Mouse (Mus musculus): ENCODE measurements around the gene Trim17. TPM values are rescaled to one million over a fixed set of nuclear protein-coding genes. Genes with fewer than 3 reads are reported as not detected.
A peak's percentile ranks its signal among the peaks of the same experiment; 100 is the strongest.

Trim17 gene
- total and polyA plus RNA-seq, 3 experiments, result 0.50 to 0.82 TPM; not detected in 1

DNA sequence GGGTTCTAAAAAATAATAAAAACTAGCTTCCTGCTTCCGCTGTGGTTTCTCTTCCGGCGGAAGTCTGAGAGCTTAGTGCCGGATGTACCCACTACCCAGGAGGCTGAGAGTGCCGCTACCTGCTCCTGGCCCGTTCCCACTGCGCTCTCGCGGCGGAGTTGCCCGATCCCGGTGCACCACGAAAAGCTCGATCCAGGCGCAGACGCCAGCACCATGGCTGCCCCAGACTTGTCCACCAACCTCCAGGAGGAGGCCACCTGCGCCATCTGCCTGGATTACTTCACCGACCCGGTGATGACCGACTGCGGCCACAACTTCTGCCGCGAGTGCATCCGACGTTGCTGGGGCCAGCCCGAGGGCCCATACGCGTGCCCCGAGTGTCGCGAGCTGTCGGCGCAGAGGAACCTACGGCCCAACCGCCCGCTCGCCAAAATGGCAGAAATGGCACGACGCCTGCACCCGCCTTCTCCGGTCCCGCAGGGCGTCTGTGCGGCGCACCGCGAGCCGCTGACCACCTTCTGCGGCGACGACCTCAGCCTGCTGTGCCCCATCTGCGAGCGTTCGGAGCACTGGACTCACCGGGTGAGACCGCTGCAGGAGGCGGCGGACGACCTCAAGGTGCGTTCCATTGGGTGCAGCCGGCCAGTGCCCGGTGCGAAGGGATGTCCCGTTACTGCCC is 23.7 kb downstream of the Trim17 start, which contains the start of gene Trim11 (continued):
- TF ChIP-seq POLR2AphosphoS5 (IDR thresholded peaks at IDR 0.05; ENCODE audit: borderline replicate concordance, low read depth, low read length), result no peak
- no peak for TF ChIP-seq RAD21 (IDR thresholded peaks at IDR 0.05; ENCODE audit: low read depth, low read length)
- TF ChIP-seq ZMIZ1 (IDR thresholded peaks at IDR 0.05; ENCODE audit: low read depth, low read length), result peak; percentile 83

DNA sequence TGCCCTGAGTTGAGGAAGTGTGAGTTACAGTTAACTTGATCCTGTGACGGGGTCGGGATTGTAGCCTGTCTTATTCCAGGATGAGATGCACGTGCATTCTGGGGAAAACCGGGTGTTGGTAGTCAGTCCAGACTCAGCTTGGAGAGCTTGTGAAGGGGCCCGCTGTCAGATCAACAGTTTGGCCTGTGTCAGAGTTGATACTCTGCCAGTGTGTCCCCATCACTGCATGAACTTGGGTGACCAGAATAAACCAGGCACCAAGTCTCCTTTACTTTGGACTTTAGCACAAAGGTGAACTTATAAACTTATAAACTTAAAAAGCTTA is 24.2 kb downstream of the Trim17 start:
- peaks cover 6 to 22% of the 10 kb centered on the region in 2 experiments; a peak in 3 of 4 replicates for H3K36me3 ChIP-seq (ENCODE audit: control insufficient read depth in 1 of 2, insufficient read depth in 2 of 2, low read length in 2 of 2)
- H3K79me2 ChIP-seq (ENCODE audit: control insufficient read depth, insufficient read depth, low read length, poor library complexity), result peaks cover 53% of the 10 kb centered on the region
- TF ChIP-seq ZC3H11A (IDR thresholded peaks at IDR 0.05; ENCODE audit: low read depth, low read length), result no peak
- no peak for TF ChIP-seq MEF2A (IDR thresholded peaks at IDR 0.05; ENCODE audit: extremely low read depth, insufficient replicate concordance, low read depth, low read length, poor library complexity, severe bottlenecking)
- no peak for TF ChIP-seq SMC3 (IDR thresholded peaks at IDR 0.05; ENCODE audit: low read depth, low read length)
- 0 out of 2 replicates have a peak, but pooled peaks have one; percentile 15 for TF ChIP-seq MYC (IDR thresholded peaks at IDR 0.05; ENCODE audit: low read depth, low read length)
- no peak for TF ChIP-seq USF2 (IDR thresholded peaks at IDR 0.05; ENCODE audit: borderline replicate concordance in 1 of 2, insufficient read depth in 1 of 2, low read depth in 1 of 2, low read length in 2 of 2)
- no peak for TF ChIP-seq MAFK (IDR thresholded peaks at IDR 0.05; ENCODE audit: borderline replicate concordance, low read depth, low read length)
- TF ChIP-seq UBTF (IDR thresholded peaks at IDR 0.05; ENCODE audit: borderline replicate concordance, insufficient read depth, low read depth, low read length), result no peak
- peak; percentile 42; the same call in 1 of the 2 replicates for TF ChIP-seq SIN3A (IDR thresholded peaks at IDR 0.05; ENCODE audit: low read length)
- H3K4me1 ChIP-seq (ENCODE audit: control insufficient read depth in 1 of 2, insufficient read depth in 2 of 2, low read length in 2 of 2), result peaks cover 15 to 18% of the 10 kb centered on the region in 2 experiments
- H3K9me3 ChIP-seq (replicated peaks; ENCODE audit: insufficient read depth, low read length), result no peaks in the 10 kb centered on the region
- no peak for DNase-seq (ENCODE audit: low read depth, low spot score)
- no peaks in the 10 kb centered on the region for H3K27me3 ChIP-seq (ENCODE audit: control insufficient read depth in 1 of 2, insufficient read depth in 2 of 2, low read length in 2 of 2)
- H3K4me3 ChIP-seq (ENCODE audit: control insufficient read depth in 1 of 2, insufficient read depth in 1 of 2, low read depth in 2 of 2, low read length in 2 of 2), result peak overlapping the region; percentile 88 to 97
- H3K27ac ChIP-seq (ENCODE audit: control insufficient read depth, low read depth, low read length), result no peak overlapping the region
- peak overlapping the region; percentile 81 for H3K9ac ChIP-seq (ENCODE audit: control insufficient read depth, low read depth, low read length, poor library complexity, severe bottlenecking)

DNA sequence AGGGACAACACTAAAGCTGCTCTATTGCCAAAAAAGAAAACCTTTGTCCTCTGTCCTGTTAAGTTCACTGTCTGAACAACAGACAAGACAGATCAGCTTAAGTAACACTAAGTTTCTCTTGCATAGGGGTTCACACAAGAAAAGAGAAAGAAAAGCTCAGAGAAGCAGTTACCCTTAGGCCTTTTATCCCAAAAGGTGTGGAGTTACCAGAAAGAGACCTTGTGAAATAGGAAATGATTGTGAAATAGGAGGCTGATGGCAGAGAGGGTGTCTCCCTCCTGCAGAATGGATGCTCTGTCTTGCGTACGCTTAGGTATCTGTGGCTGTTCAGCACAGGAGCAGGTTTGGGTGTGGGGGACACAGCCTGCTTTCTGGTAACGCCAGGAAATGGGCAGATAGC is 24.7 kb downstream of the Trim17 start:
- Histone ChIP-seq H3K79me2 (ENCODE audit: control insufficient read depth, insufficient read depth, low read length, poor library complexity) (peaks cover 53% of the 10 kb centered on the region), H3K9me3 (replicated peaks; ENCODE audit: insufficient read depth, low read length) (no peaks in the 10 kb centered on the region), H3K27ac (ENCODE audit: control insufficient read depth, low read depth, low read length) (no peak overlapping the region), H3K4me3 (ENCODE audit: control insufficient read depth in 1 of 2, insufficient read depth in 1 of 2, low read depth in 2 of 2, low read length in 2 of 2) (peak overlapping the region; percentile 88 to 97), H3K9ac (ENCODE audit: control insufficient read depth, low read depth, low read length, poor library complexity, severe bottlenecking) (peak overlapping the region; percentile 81), H3K4me1 (ENCODE audit: control insufficient read depth in 1 of 2, insufficient read depth in 2 of 2, low read length in 2 of 2) (peaks cover 15 to 18% of the 10 kb centered on the region in 2 experiments), H3K36me3 (ENCODE audit: control insufficient read depth in 1 of 2, insufficient read depth in 2 of 2, low read length in 2 of 2) (peaks cover 7 to 20% of the 10 kb centered on the region in 2 experiments; a peak in 3 of 4 replicates), H3K27me3 (ENCODE audit: control insufficient read depth in 1 of 2, insufficient read depth in 2 of 2, low read length in 2 of 2) (no peaks in the 10 kb centered on the region)
- TF ChIP-seq NRF1 (IDR thresholded peaks at IDR 0.05; ENCODE audit: insufficient read depth, low read depth, low read length, poor library complexity, severe bottlenecking), result no peak
- no peak for TF ChIP-seq TAL1 (IDR thresholded peaks at IDR 0.05; ENCODE audit: low read length)
- no peak for TF ChIP-seq RCOR1 (IDR thresholded peaks at IDR 0.05; ENCODE audit: low read depth, low read length)
- TF ChIP-seq TCF12 (IDR thresholded peaks at IDR 0.05; ENCODE audit: low read depth, low read length), result no peak
- no peak for TF ChIP-seq ETS1 (IDR thresholded peaks at IDR 0.05; ENCODE audit: low read depth, low read length)
- TF ChIP-seq SMC3 (IDR thresholded peaks at IDR 0.05; ENCODE audit: low read depth, low read length), result no peak
- no peak for TF ChIP-seq GABPA (IDR thresholded peaks at IDR 0.05; ENCODE audit: low read depth, low read length)
- TF ChIP-seq MEF2A (IDR thresholded peaks at IDR 0.05; ENCODE audit: extremely low read depth, insufficient replicate concordance, low read depth, low read length, poor library complexity, severe bottlenecking), result no peak
- TF ChIP-seq POLR2AphosphoS2 (IDR thresholded peaks at IDR 0.05; ENCODE audit: low read length), result no peak
- no peak for TF ChIP-seq ZMIZ1 (IDR thresholded peaks at IDR 0.05; ENCODE audit: low read depth, low read length)
- TF ChIP-seq RAD21 (IDR thresholded peaks at IDR 0.05; ENCODE audit: low read depth, low read length), result no peak
- TF ChIP-seq MAZ (IDR thresholded peaks at IDR 0.05; ENCODE audit: low read depth, low read length), result no peak
- no peak for TF ChIP-seq MXI1 (IDR thresholded peaks at IDR 0.05; ENCODE audit: low read depth, low read length)
- no peak for TF ChIP-seq KAT2A (conservative IDR thresholded peaks at IDR 0.05; ENCODE audit: low read depth, low read length)
- TF ChIP-seq EP300 (IDR thresholded peaks at IDR 0.05; ENCODE audit: low read depth in 1 of 2, low read length in 2 of 2), result no peak
- no peak for TF ChIP-seq MAFK (IDR thresholded peaks at IDR 0.05; ENCODE audit: borderline replicate concordance, low read depth, low read length)
- no peak for TF ChIP-seq CTCF (IDR thresholded peaks at IDR 0.05 in 2 of 3, conservative IDR thresholded peaks at IDR 0.05 in 1 of 3; ENCODE audit: control insufficient read depth in 1 of 3, insufficient read depth in 1 of 3, low read depth in 2 of 3, low read length in 3 of 3, poor library complexity in 1 of 3, severe bottlenecking in 1 of 3)
- TF ChIP-seq USF1 (IDR thresholded peaks at IDR 0.05; ENCODE audit: low read depth, low read length), result no peak
- no peak for TF ChIP-seq GATA1 (IDR thresholded peaks at IDR 0.05; ENCODE audit: low read depth, low read length)
- no peak for DNase-seq (ENCODE audit: low read depth, low spot score)

All from MEL (cell line).